Mouse (Mus musculus): ENCODE results near the gene AI464131.
"Not testable (repeated sequence)": the region's sequence is repeated elsewhere in the genome, so short reads cannot be mapped to it uniquely, and the experiment has no call there.

Gene AI464131

DNA sequence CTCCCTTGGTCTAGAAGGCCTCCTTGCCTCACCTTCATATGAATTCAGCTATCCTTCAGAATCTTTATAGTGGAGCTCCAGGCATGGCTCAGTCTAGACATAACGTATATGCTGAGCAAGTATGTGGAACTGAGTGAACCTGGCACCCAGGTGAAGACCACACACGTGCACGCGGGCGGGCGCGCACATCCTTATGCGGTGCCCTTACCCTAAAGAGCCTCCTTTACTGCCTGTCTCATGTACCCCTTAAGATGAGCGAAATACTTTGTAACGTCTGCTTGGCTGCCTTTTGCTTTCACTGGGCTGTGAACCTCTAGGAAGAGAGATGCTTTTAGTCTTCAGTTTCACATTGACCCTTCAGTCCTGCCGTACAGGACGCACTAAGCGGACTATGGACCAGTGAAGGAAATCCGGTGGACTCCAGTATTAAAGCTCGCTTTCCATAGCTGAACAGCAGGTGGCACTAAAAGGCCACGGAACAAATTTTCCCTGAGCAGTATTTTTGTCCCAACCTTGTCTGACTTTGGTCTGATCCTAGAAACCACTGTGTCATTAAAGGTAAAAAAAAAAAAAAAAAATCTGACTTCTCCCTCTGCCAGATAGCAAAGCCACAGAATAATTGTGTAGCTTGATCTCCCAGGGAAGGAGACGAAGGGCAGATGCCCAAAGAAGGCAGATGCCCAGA is 34.3 kb downstream of the AI464131 start:
- peak; percentile 73 to 86 for DNase-seq

DNA sequence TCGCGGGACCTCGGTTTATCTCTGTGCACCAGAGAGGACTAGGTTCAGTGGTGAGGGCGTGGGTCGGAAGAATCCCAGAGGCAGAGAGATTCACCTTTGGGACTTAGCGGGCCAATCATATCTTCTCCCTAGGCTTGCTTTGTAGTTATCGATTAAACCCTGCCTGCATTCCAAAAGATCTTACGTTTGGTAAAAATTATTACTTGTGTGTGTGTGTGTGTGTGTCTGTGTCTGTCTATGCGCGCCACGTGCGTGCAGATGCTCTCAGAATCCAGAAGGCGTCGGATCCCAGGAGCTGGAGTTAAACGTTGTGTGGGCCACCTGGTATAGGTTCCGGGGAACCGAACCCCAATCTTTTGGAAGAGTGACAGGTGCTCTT is 37.6 kb downstream of the AI464131 start:
- DNase-seq, result no peak

DNA sequence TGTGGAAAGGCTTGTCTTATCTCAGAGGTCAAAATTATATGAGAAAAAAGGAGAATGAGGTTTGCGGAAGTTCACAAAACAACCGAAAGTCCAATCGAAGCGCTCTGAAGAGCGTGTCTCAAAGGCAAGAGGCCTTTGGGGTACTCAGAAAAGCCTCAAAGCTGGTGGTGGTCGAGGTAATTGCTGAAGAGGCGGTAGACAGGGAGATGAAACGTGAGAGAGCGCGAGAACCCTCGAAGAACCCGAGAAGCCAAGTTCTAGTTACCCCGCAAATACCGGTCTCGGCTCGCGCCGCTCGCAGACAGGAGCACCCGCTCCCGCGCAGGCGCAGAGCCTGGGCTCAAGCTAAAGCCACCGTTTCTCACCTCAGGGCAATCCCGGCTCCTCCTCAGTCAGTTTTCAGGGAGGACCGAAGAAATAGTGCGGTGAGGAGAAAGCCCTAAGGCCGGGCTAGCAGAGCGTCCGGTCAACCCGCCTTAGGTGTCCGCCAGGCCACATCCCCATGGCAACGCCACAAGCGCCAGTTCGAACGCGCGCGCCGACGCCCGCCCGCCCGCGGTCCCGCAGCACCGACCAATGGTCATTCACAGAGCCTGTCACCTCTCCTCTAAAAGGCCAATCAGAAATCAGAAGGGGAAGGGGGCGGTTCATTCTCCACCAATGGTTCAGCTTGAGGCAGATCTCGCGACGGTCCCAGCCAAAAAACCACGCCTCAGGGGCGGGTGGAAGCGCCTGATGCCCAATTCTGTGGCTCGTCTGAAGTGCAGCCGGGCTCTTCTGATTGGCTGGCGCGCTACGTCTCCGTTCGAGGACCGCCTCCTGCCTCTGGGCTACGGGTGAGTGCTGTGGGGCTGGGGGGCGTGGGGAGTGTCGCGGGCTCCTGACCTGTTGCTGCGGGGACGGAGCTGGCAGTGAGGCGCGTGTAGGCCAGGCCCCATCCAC is 38.3 kb downstream of the AI464131 start, which contains the start of the genes Kif24 and Nudt2:
Gene Kif24, minus strand, starts transcription at position 543 of the 942 bp plus-strand sequence.
Gene Nudt2, plus strand, starts transcription at position 807 of the 942 bp plus-strand sequence.
- peak; percentile 98 to 100 for DNase-seq

DNA sequence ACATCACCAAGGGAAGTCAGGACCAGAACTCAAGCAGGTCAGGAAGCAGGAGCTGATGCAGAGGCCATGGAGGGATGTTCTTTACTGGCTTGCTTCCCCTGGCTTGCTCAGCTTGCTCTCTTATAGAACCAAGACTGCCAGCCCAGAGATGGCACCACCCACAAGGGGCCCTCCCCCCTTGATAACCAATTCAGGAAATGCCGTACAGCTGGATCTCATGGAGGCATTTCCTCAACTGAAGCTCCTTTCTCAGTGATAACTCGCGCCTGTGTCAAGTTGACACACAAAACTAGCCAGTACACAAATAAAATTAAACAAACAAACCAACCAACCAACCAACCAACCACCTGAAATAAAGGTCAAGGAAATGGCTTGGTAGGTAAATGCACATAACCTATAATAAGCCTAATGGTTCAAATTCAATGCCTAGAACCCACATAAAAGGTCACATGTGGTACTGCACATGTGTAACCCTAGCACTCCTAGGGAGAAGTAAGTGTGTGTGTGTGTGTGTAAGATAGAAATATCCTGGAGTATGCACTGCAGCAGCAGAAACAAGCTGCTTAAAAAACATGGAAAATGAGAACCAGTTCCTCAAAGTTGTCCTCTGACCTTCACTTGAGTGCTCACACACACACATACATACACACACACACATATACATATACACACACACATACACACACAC is 39.7 kb downstream of the AI464131 start:
- DNase-seq, result not testable (repeated sequence)

DNA sequence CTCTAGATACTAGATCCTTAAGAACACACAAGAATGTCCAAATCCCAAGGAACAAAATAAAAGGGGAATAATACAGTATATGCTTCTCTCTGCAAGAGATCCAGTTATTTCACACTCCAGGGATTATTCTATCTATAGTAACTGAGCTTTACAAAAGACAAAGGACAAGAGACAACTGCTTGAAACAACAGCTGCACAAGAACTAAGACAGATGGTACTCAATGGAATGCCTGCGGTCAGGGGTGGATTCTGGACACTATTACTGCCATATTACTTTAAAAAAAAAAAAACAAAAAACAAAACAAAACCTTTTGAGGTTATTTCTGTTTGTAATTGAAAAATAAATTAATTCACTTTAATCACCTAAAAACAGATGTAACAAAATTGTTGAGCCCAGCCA is 42.2 kb downstream of the AI464131 start:
- no peak for DNase-seq

DNA sequence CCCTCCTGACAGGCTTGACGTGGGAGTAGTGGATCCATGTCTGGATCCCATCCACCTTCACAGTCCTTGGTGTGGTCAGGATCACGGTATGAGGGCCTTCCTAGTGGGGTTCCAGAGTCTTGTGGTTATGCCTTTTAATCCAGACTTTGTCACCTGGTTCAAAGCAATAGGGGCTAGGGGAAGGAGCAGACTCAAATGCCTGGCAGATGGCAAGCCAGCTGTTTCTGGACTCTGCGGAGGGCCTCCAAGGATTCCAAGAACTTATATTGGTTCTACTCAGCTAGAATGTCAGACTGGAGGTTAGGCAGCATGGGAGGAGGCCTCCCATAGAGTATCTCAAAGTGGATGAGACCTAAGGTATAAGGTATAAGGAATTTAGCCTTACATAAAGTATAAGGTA is 55.3 kb downstream of the AI464131 start:
- no peak for DNase-seq

Data from kidney, postnatal 36 days (tissue).